Mouse (Mus musculus) small intestine, adult 2 months (tissue): ENCODE measurements at regions not wholly inside any gene's neighbourhood (a gene's known extent, or its start where the extent isn't known, plus 50 kb on each side); places are given as distances from the start of the nearest gene placed in this dataset.

ENCODE experiments used
- H3K27ac ChIP-seq: fragments of 200-500 bp; 2 replicates; pipeline ENCODE4 v1.5.1; 2012; ENCODE audit warnings: low read depth, low read length, control low read depth, inconsistent platforms; ENCODE audit not compliant: insufficient read depth
- H3K27me3 ChIP-seq: fragments of 200-500 bp; 2 replicates; pipeline ENCODE4 v1.6.1; 2012; ENCODE audit warnings: mild to moderate bottlenecking, moderate library complexity, low read length, inconsistent platforms; ENCODE audit not compliant: control insufficient read depth, insufficient read depth
- H3K36me3 ChIP-seq: fragments of 200-500 bp; 2 replicates; pipeline ENCODE4 v1.6.1; 2012; ENCODE audit warnings: mild to moderate bottlenecking, low read length, control low read depth, inconsistent platforms; ENCODE audit not compliant: control insufficient read depth, insufficient read depth
- H3K4me1 ChIP-seq: fragments of 200-500 bp; 2 replicates; pipeline ENCODE4 v1.6.1; 2012; ENCODE audit warnings: low read length, inconsistent platforms, mixed read lengths; ENCODE audit not compliant: control insufficient read depth, insufficient read depth, insufficient read length
- H3K4me3 ChIP-seq: fragments of 200-500 bp; 2 replicates; pipeline ENCODE4 v1.5.1; 2012; ENCODE audit warnings: low read depth, mild to moderate bottlenecking, control low read depth, inconsistent platforms, low read length, moderate library complexity
- CTCF ChIP-seq: fragments of 200-500 bp; IDR thresholded peaks from 2 replicates; pipeline ENCODE4 v1.5.1; 2012; ENCODE audit warnings: low read depth, mild to moderate bottlenecking, control low read depth, inconsistent platforms, low read length, moderate library complexity, mixed read lengths; ENCODE audit not compliant: insufficient replicate concordance, insufficient read length; ENCODE audit errors: extremely low read depth
- POLR2A ChIP-seq: fragments of 200-500 bp; IDR thresholded peaks from 2 replicates; pipeline ENCODE4 v1.6.1; 2012; ENCODE audit warnings: low read depth, mild to moderate bottlenecking, control low read depth, inconsistent platforms, low read length, moderate library complexity
- WGBS: fragments of 180-500 bp; shearing (Covaris S2); methylation state at CpG from one replicate; pipeline ENCODE4 v1.1.7; 2018; 5-methylcytosine and 5-hydroxymethylcytosine counted together

DNA sequence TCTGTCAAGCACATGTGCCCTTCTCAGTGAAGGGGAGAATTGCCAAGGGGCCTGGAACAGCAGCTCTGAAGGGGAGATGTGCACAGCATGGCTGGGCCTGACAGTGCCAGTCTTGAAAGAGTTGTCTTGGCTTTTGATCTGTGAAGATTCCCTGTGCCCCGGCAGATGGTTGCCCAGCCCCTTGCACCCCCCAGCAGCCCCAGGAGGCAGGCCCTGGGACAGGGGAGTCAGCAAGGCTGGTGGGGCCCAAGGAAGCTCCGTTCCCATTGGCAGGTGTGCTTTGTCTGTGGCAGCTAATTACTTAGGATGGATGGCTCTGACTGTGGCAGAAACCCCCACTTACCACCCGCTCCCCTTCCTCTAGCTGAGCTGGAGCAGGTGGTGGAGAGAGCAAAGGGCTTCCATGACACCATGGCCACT lies 58.6 kb downstream of the Tspan17 start:
- WGBS = 63% methylated on average over 3 of the region's 3 CpGs
- no peaks in the 10 kb centered on the region for H3K27me3 ChIP-seq
- H3K4me1 ChIP-seq = no peaks in the 10 kb centered on the region
- no peak overlapping the region for H3K27ac ChIP-seq
- H3K36me3 ChIP-seq = no peaks in the 10 kb centered on the region
- H3K4me3 ChIP-seq = no peak overlapping the region
- TF ChIP-seq POLR2A (no peak), CTCF (no peak)

DNA sequence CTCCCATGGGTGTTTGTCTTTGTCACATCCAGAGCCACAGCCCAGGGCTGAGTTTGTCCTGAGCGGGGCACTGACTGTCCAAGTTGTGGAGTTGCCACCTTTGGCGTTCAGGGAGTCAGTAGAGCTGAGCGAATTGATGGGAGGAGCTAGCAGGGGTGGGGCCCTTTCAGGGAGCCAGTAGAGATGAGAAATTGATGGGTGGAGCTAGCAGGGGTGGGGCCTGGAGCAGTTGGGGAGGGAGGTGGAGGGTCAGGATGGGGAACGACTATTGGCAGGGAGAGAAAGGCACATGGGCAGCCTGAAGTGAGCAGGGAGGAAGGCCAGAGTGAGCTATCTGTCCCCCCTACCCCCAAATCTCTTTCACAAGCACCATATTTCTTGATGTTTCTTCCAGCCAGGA lies 62.0 kb downstream of the Tspan17 start:
- H3K27me3 ChIP-seq = no peaks in the 10 kb centered on the region
- no peak for TF ChIP-seq CTCF
- no peak for TF ChIP-seq POLR2A
- H3K4me1 ChIP-seq = no peaks in the 10 kb centered on the region
- H3K27ac ChIP-seq = no peak overlapping the region
- H3K4me3 ChIP-seq = no peak overlapping the region
- H3K36me3 ChIP-seq = no peaks in the 10 kb centered on the region
- 49% methylated on average over 4 of the region's 4 CpGs for WGBS

GRCm38 (mm10) chr13:54855333-54856238 lies 66.4 kb downstream of the Tspan17 start:
- TF ChIP-seq CTCF (no peak), POLR2A (no peak)
- Histone ChIP-seq H3K36me3 (no peaks in the 10 kb centered on the region), H3K27ac (no peak overlapping the region), H3K27me3 (no peaks in the 10 kb centered on the region), H3K4me1 (no peaks in the 10 kb centered on the region), H3K4me3 (no peak overlapping the region)
- WGBS = 47% methylated on average over 14 of the region's 14 CpGs

DNA sequence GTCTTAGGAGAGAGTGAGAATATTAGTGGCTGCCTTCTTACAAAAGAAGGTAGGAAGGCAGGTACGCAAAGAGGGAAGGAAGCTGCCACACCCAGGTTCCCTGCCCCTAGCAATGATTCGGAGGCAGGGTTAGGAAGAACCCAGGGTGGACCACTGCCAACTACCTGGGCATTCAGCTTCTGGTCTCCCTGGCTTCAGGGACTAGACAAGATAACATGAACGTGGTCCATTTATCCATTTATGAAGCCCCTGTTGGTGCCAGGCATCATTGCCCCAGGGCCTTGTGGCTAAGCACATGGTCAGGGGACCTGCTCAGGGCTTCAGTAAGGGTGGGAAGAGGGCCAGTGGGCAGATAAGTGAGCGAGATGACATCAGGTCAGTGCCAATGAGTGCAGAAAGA lies 73.8 kb downstream of the Tspan17 start:
- 64% methylated on average over 4 of the region's 4 CpGs for WGBS

DNA sequence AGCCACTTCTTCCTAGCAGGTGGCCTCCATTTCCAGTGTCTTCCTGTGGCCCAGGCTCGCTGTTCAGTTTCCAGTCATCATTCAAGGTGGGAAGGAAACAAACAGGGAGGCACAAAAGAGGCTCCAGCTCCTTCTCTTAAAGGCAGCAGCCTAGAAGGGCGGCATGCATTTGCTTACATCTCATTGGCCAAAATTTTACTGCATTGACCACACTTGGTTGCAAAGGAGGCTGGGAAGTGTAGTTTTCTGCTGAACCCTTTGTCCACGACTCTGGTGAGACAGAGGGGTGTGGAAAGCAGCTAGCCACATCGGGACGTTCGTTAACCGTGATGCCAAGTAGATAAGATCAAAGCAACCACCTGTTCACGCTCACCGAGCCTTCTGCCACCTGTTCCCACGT lies 74.9 kb downstream of the Tspan17 start:
- no peaks in the 10 kb centered on the region for H3K4me1 ChIP-seq
- H3K36me3 ChIP-seq = no peaks in the 10 kb centered on the region
- H3K4me3 ChIP-seq = no peak overlapping the region
- WGBS = 19% methylated on average over 10 of the region's 10 CpGs
- H3K27me3 ChIP-seq = no peaks in the 10 kb centered on the region
- H3K27ac ChIP-seq = no peak overlapping the region
- no peak for TF ChIP-seq CTCF
- no peak for TF ChIP-seq POLR2A

More for the DNA sequence above, 73.8 kb downstream of the Tspan17 start:
- TF ChIP-seq POLR2A (no peak), CTCF (no peak)
- Histone ChIP-seq H3K4me3 (no peak overlapping the region), H3K27ac (no peak overlapping the region), H3K36me3 (no peaks in the 10 kb centered on the region), H3K27me3 (no peaks in the 10 kb centered on the region), H3K4me1 (no peaks in the 10 kb centered on the region)

DNA sequence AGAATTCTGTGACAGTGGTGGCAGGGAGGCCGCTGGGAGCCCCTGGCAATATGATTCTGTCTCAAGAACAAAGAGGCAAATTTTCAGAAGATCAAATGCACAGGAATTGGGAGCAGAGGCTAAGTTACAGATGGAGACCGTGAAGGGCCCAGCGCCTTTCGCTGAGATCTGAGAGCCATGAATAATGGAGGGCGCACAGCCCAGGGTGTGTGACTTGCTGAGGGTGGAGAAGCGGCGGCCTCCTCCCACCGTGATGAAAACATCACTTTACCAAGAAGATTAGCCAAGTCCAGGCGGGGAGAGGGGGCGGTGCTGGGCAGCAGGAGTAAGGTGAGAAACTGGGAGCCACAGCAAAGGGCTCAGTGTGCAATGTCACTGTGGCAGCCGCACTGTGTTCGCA lies 77.2 kb upstream of the Unc5a start:
- Histone ChIP-seq H3K36me3 (no peaks in the 10 kb centered on the region), H3K27ac (no peak overlapping the region), H3K4me1 (no peaks in the 10 kb centered on the region), H3K27me3 (peaks cover 14% of the 10 kb centered on the region; the same call in 1 of the 2 replicates), H3K4me3 (no peak overlapping the region)
- TF ChIP-seq POLR2A = no peak
- no peak for TF ChIP-seq CTCF
- WGBS = 23% methylated on average over 12 of the region's 12 CpGs

GRCm38 (mm10) chr13:54873882-54874281 lies 75.3 kb upstream of the Unc5a start:
- Histone ChIP-seq H3K27ac (no peak overlapping the region), H3K4me3 (no peak overlapping the region), H3K36me3 (no peaks in the 10 kb centered on the region), H3K27me3 (peaks cover 14% of the 10 kb centered on the region; the same call in 1 of the 2 replicates), H3K4me1 (no peaks in the 10 kb centered on the region)
- WGBS = 41% methylated on average over 9 of the region's 9 CpGs
- TF ChIP-seq CTCF = no peak
- TF ChIP-seq POLR2A = no peak
